Mouse (Mus musculus): ENCODE measurements at regions not wholly inside any gene's neighbourhood (a gene's known extent, or its start where the extent isn't known, plus 50 kb on each side); places are given as distances from the start of the nearest gene placed in this dataset.

- DNase-seq: no peak
These were observed 256.6 kb downstream of the Rps15a start for GRCm38 (mm10) chr7:117859419-117859818.

GRCm38 (mm10) chr7:117855955-117856354 is 260.0 kb downstream of the Rps15a start:
- DNase-seq: no peak

GRCm38 (mm10) chr7:117853716-117854115 is 262.3 kb downstream of the Rps15a start:
- no peak for DNase-seq

GRCm38 (mm10) chr7:117852866-117853265 is 263.1 kb downstream of the Rps15a start:
- DNase-seq: no peak

- DNase-seq: no peak
These were observed 265.2 kb downstream of the Rps15a start for GRCm38 (mm10) chr7:117850822-117851221.

GRCm38 (mm10) chr7:117846041-117846440 is 269.9 kb downstream of the Rps15a start:
- DNase-seq: no peak

GRCm38 (mm10) chr7:117842780-117843179 is 273.2 kb downstream of the Rps15a start:
- peak; percentile 11 to 24 for DNase-seq

- DNase-seq: no peak
These were observed 321.0 kb downstream of the Rps15a start for GRCm38 (mm10) chr7:117795035-117795434.

GRCm38 (mm10) chr7:117793991-117794390 is 322.0 kb downstream of the Rps15a start:
- no peak for DNase-seq

GRCm38 (mm10) chr7:117792456-117792855 is 323.5 kb downstream of the Rps15a start:
- DNase-seq: no peak

GRCm38 (mm10) chr7:117778996-117779395 is 337.0 kb downstream of the Rps15a start:
- DNase-seq: no peak

- DNase-seq: no peak
These were observed 338.1 kb downstream of the Rps15a start for GRCm38 (mm10) chr7:117777921-117778320.

- DNase-seq: no peak
These were observed 344.2 kb downstream of the Rps15a start for GRCm38 (mm10) chr7:117771836-117772235.

- no peak for DNase-seq
These were observed 356.5 kb downstream of the Rps15a start for GRCm38 (mm10) chr7:117759506-117759905.

GRCm38 (mm10) chr7:117757033-117757432 is 359.0 kb downstream of the Rps15a start:
- DNase-seq: no peak

- no peak for DNase-seq
These were observed 360.2 kb downstream of the Rps15a start for GRCm38 (mm10) chr7:117755830-117756229.

- peak; percentile 30 to 46 for DNase-seq
These were observed 362.7 kb downstream of the Rps15a start for GRCm38 (mm10) chr7:117753296-117753695.

- no peak for DNase-seq
These were observed 363.4 kb downstream of the Rps15a start for GRCm38 (mm10) chr7:117752302-117753185.

- DNase-seq: no peak
These were observed 367.2 kb downstream of the Xylt1 start for GRCm38 (mm10) chr7:117747991-117748390.

GRCm38 (mm10) chr7:117746393-117746792 is 365.6 kb downstream of the Xylt1 start:
- DNase-seq: no peak

- peak in 1 of 2 experiments; percentile 19 for DNase-seq
These were observed 358.9 kb downstream of the Xylt1 start for GRCm38 (mm10) chr7:117739706-117740105.

- no peak for DNase-seq
These were observed 354.9 kb downstream of the Xylt1 start for GRCm38 (mm10) chr7:117735699-117736020.

- DNase-seq: no peak
These were observed 354.4 kb downstream of the Xylt1 start for GRCm38 (mm10) chr7:117734994-117735698.

GRCm38 (mm10) chr7:117729067-117729466 is 348.3 kb downstream of the Xylt1 start:
- DNase-seq: no peak
